Mouse (Mus musculus) kidney, embryonic 15.5 days (tissue): ENCODE measurements around the gene Nhlrc2. TPM values are rescaled to one million over a fixed set of nuclear protein-coding genes. Genes with fewer than 3 reads are reported as not detected.

Experiments used
- ATAC-seq: fragments of 200-750 bp; cut with Nextera tagmentation; replicated peaks from 2 replicates; pipeline ENCODE4 v1.8.0; 2017; ENCODE audit warnings: moderate TSS enrichment; ENCODE audit not compliant: low FRiP score
- H3K27ac ChIP-seq: fragments of 300-500 bp; sonication (generic); 2 replicates; pipeline ENCODE4 v1.5.1; 2015; ENCODE audit warnings: mild to moderate bottlenecking, inconsistent platforms
- H3K27me3 ChIP-seq: fragments of 300-500 bp; sonication (generic); 2 replicates; pipeline ENCODE4 v1.6.1; 2015; ENCODE audit warnings: inconsistent platforms
- H3K36me3 ChIP-seq: fragments of 300-500 bp; sonication (generic); 2 replicates; pipeline ENCODE4 v1.6.1; 2015; ENCODE audit warnings: inconsistent platforms
- H3K4me1 ChIP-seq: fragments of 300-500 bp; sonication (generic); 2 replicates; pipeline ENCODE4 v1.6.1; 2015; ENCODE audit warnings: inconsistent platforms
- H3K4me2 ChIP-seq: fragments of 300-500 bp; sonication (generic); 2 replicates; pipeline ENCODE4 v1.6.1; 2015; ENCODE audit warnings: moderate library complexity, mild to moderate bottlenecking, inconsistent platforms
- H3K4me3 ChIP-seq: fragments of 300-500 bp; sonication (generic); replicated peaks from 2 replicates; pipeline ENCODE4 v1.5.1; 2015; ENCODE audit warnings: mild to moderate bottlenecking, inconsistent platforms
- H3K9ac ChIP-seq: fragments of 300-500 bp; sonication (generic); 2 replicates; pipeline ENCODE4 v1.6.1; 2015; ENCODE audit warnings: mild to moderate bottlenecking, inconsistent platforms
- H3K9me3 ChIP-seq: fragments of 300-500 bp; sonication (generic); replicated peaks from 2 replicates; pipeline ENCODE4 v1.6.1; 2016; ENCODE audit warnings: inconsistent platforms
- WGBS: fragments of 180-500 bp; shearing (Covaris S2); methylation state at CpG from one replicate; pipeline ENCODE4 v1.1.7; 2015; ENCODE audit warnings: mixed read lengths; 5-methylcytosine and 5-hydroxymethylcytosine counted together
- polyA plus RNA-seq: library from polyadenylated mRNA; unstranded; fragments of >200 nt; fragmentation: Nextera tagmentation; extraction: Ambion mirVana; gene quantifications from 2 replicates; pipeline ENCODE4 v1.2.1, GENCODE M21; 2015

Gene Nhlrc2
- polyA plus RNA-seq, 1 experiment from 2014 or later: 15.2 TPM

DNA sequence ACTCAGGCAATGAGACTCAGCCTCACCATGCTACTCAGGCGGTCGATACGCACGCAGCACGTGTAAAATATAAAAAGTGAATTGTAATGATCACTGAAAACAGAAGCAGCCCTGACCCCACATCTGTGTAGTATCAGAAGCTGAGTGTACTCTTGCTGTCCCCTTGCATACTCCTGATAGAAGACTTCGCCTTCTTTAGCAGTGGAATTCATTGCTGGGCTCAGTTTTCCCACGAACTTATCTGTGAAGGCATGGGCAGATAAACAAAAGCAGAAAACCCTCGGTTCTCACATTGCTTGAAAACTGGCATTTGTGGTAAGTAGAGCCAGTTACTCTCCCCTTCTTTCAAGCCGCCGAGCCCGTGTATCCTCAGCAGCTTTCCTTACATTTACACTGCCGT, 4.7 kb upstream of the Nhlrc2 start:
- 94% methylated on average over 12 of the region's 12 CpGs for WGBS
- no peaks in the 10 kb centered on the region for H3K27me3 ChIP-seq
- peaks cover 54% of the 10 kb centered on the region for H3K36me3 ChIP-seq
- no peaks in the 10 kb centered on the region for H3K9me3 ChIP-seq
- H3K4me3 ChIP-seq: no peak overlapping the region
- no peak for ATAC-seq
- no peak overlapping the region for H3K27ac ChIP-seq
- no peak overlapping the region for H3K9ac ChIP-seq
- H3K4me2 ChIP-seq: no peak overlapping the region
- H3K4me1 ChIP-seq: peaks cover 10% of the 10 kb centered on the region

DNA sequence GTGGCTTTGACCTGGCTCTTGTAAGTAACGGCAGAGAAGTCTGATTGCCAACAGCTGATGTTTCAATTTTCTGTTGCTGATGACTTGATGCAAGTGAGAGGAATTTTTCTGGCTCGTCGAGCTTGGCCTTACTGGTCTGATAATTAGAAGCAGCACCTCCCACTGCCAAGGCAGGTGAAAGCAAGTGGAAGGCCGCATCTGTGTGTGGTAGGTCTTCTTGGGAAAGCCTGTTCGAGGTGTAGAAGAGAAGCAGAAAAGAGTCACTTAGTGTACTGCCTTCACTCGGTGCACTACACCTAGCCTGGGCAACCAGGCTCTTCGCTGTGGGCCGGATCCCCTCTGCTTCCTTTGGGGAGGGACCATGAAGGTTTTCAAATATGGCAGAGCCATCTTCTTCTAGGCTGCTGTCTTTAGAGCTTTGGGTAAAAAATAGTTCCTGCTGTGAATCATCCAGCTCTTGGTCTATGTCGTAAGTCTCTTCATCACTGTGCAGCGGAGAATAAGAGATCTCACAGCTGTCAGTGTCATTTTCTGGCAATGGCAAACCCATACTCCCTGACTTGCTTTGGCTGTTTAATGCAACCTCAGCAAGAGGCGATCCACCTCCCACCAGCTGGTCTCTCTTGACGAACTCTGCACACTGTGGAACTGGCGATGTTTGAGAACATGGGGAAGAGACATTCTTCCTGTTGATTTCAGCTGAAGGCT, 3.2 kb upstream of the Nhlrc2 start:
- Histone ChIP-seq H3K27me3 (no peaks in the 10 kb centered on the region), H3K4me3 (no peak overlapping the region), H3K4me2 (no peak overlapping the region), H3K4me1 (peaks cover 16% of the 10 kb centered on the region), H3K9ac (no peak overlapping the region), H3K9me3 (no peaks in the 10 kb centered on the region), H3K27ac (peak overlapping the region; percentile 51; the same call in 1 of the 2 replicates), H3K36me3 (peaks cover 48% of the 10 kb centered on the region)
- 82% methylated on average over 13 of the region's 13 CpGs for WGBS
- ATAC-seq: no peak

DNA sequence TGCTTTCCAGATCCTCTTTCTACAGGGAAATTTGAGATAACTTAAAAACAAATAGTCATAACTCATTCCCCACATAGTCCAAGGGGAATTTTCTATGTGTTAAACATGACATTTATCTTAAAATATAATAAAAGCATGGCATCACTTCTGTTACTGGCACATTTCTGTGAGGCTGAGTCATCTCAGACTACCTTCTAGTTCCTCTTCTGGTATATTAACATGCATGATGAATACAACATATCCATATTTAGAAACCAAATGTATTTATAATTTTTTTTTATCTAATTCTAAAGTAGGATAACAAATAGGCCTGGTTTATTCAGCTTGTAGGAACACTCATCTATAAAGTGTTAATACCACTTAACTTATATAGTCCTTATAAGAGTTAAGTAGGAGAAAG, 2.0 kb upstream of the Nhlrc2 start:
- Histone ChIP-seq H3K4me1 (peaks cover 23% of the 10 kb centered on the region), H3K9ac (no peak overlapping the region), H3K4me2 (no peak overlapping the region), H3K27me3 (no peaks in the 10 kb centered on the region), H3K9me3 (no peaks in the 10 kb centered on the region), H3K27ac (no peak overlapping the region), H3K36me3 (peaks cover 39% of the 10 kb centered on the region), H3K4me3 (no peak overlapping the region)
- ATAC-seq: no peak

DNA sequence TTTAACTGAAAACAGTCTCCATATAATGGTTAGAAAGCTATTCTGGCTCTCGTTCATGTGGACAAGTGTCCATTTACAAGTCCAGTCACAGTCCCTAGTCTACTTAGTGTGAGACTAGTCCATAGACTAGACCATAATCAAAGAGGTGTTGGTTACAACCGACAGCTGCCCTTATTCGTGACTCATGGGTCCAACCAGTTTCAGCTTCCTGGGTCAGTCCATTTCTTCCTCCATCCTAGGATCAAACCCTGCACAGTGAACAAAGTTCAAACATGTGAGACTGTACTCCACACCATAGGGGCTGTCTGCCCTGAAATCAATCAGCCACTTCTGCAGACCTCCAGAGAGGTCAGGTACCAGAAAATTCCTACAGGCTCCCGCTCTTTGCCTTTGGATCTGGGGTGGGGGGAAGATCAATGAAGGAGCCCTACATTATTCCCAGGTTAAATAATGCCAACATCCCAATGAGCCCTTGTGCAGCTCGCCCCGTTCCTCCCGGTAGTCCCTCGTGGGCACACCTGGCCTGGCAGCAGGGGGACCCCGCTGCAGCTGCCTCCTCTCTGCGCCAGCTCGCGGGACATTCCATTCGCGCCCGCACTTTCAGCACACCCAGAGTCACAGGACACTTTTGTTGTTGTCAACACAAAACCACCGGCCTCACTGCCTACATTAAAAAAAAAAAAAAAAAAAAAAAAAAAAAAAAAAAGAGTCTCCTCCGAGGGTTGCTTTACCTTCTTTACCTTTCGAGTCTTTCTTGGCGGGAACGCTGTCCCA, 418 bp upstream of the Nhlrc2 start, which contains the start of gene Dclre1a:
Gene Dclre1a (minus strand): TSS at position 767 of the 774 bp plus-strand sequence.
- peak within 1 kb of the TSS; percentile 81 for H3K4me3 ChIP-seq
- 7% methylated on average over 20 of the region's 20 CpGs for WGBS
- no peaks in the 10 kb centered on the region for H3K9me3 ChIP-seq
- no peaks in the 10 kb centered on the region for H3K27me3 ChIP-seq
- H3K36me3 ChIP-seq: peaks cover 36% of the 10 kb centered on the region
- peak; percentile 46 for ATAC-seq
- H3K27ac ChIP-seq: peak within 1 kb of the TSS; percentile 97
- peak within 1 kb of the TSS; percentile 90 for H3K9ac ChIP-seq
- peaks cover 23% of the 10 kb centered on the region for H3K4me1 ChIP-seq
- peak within 1 kb of the TSS; percentile 86 for H3K4me2 ChIP-seq

DNA sequence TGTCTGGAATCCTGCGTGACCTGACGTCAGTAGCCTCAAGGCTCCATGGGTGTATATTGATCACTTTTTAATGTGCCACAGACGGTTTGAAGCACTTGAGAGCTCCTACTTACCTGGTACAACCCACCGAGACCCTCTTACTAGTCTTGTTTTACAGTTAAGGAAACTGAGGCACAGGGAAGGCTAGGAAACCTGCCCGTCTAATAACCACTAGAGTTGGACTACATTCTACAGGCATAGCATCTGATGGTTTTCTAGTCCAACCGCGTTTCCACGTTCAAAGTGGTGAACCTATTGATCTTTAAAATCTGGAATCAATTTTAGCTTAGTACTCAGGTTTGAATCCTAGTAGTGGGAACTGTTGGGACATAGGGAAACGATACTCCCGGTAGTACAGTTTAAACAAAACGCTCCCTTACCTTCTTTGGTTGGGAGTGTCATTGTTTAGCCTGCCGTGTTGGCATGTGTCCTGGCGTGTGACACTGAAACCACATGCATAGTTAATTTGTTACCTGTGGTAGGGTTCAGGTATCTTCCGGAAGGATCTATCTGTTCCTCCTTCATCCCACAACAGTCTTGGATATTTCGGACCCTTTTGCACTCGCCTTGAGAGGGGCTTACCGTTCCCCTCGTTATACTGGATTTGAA, 1.1 kb downstream of the Nhlrc2 start:
- Histone ChIP-seq H3K4me2 (peak overlapping the region; percentile 86), H3K4me1 (peaks cover 23% of the 10 kb centered on the region), H3K27me3 (no peaks in the 10 kb centered on the region), H3K9me3 (no peaks in the 10 kb centered on the region), H3K27ac (peak overlapping the region; percentile 97), H3K36me3 (peaks cover 37% of the 10 kb centered on the region), H3K9ac (peak overlapping the region; percentile 90), H3K4me3 (peak overlapping the region; percentile 81)
- no peak for ATAC-seq
- WGBS: 23% methylated on average over 18 of the region's 18 CpGs

DNA sequence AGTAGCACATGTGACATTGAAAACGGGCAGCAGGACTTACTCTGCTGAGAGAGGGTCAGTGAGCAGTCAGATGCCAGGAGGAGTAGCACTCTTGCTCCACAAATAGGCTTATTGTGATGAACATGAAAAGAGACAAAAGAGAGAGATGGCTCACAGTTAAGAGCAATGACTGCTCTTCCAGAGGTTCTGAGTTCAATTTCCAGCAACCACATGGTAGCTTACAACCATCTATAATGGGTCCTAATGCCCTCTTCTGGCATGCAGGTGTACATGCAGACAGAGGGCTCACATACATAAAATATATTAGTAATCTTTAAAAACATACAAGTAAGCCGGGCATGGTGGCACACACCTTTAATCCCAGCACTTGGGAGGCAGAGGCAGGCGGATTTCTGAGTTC, 5.1 kb downstream of the Nhlrc2 start:
- 95% methylated on average over 3 of the region's 3 CpGs for WGBS
- Histone ChIP-seq H3K27me3 (no peaks in the 10 kb centered on the region), H3K36me3 (peaks cover 53% of the 10 kb centered on the region), H3K9ac (no peak overlapping the region), H3K4me3 (no peak overlapping the region), H3K4me2 (no peak overlapping the region), H3K27ac (no peak overlapping the region), H3K9me3 (no peaks in the 10 kb centered on the region), H3K4me1 (peaks cover 16% of the 10 kb centered on the region)
- no peak for ATAC-seq

DNA sequence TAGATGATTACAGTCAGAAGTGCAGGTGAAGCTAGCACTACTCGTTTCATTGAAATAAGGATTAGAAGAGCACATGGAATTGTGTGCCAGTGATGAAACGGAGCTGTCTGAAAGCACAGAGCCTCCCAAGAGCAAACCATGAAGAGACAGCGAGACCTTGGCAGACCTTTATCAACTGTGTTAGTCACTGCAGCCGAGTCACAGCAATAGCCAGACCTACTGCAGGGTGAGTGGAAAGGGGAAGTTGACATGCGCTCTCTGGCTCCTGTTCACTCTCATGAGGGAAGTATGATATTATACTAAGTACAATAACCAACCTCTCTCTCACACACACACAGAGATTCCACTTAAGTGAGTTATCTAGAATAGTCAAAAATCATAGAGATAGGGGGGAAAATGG, 7.9 kb downstream of the Nhlrc2 start:
- H3K9ac ChIP-seq: no peak overlapping the region
- 88% methylated on average over 5 of the region's 5 CpGs for WGBS

DNA sequence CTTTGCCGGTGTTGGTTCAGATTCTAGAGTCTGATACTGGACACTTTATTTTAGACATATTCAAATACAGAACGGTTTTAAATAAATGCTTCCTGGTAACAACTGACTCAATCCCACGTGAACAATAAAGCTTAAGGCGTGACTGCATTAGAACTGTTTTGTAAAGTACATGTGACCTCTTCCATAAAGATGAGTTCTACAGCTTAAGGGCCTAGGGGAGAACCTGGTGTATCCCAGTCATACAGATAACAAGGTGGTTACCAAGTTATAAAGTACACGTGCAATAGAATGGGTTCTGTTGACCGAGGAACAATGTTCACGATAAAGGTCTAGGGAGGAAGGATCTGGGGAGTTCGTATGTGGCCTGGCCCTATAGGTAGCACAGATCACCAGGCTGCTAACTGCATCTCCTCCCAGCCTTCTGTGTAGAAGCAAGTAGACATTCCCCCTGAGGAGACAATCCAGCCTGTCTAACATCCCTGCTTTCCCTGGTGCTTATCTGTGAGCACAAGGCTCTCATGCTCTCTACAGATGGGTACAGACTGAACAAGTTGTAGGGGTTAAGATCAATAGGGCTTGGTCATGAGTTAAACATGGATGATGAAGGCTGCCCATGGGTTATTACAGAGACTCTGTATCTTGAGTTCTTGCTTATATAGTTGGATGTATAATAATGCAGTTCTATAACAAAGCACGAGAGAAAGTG, 14.5 kb downstream of the Nhlrc2 start:
- no peaks in the 10 kb centered on the region for H3K27me3 ChIP-seq
- H3K4me2 ChIP-seq: no peak overlapping the region
- no peak for ATAC-seq
- 91% methylated on average over 9 of the region's 9 CpGs for WGBS
- no peak overlapping the region for H3K4me3 ChIP-seq
- no peaks in the 10 kb centered on the region for H3K9me3 ChIP-seq
- peaks cover 34% of the 10 kb centered on the region for H3K36me3 ChIP-seq
- no peaks in the 10 kb centered on the region for H3K4me1 ChIP-seq
- H3K27ac ChIP-seq: no peak overlapping the region
- H3K9ac ChIP-seq: no peak overlapping the region

More for the DNA sequence above, 7.9 kb downstream of the Nhlrc2 start:
- H3K27me3 ChIP-seq: no peaks in the 10 kb centered on the region
- peaks cover 3% of the 10 kb centered on the region; the same call in 1 of the 2 replicates for H3K4me1 ChIP-seq
- H3K4me2 ChIP-seq: no peak overlapping the region
- no peak overlapping the region for H3K4me3 ChIP-seq
- no peak overlapping the region for H3K27ac ChIP-seq
- ATAC-seq: no peak
- H3K36me3 ChIP-seq: peaks cover 71% of the 10 kb centered on the region
- no peaks in the 10 kb centered on the region for H3K9me3 ChIP-seq

DNA sequence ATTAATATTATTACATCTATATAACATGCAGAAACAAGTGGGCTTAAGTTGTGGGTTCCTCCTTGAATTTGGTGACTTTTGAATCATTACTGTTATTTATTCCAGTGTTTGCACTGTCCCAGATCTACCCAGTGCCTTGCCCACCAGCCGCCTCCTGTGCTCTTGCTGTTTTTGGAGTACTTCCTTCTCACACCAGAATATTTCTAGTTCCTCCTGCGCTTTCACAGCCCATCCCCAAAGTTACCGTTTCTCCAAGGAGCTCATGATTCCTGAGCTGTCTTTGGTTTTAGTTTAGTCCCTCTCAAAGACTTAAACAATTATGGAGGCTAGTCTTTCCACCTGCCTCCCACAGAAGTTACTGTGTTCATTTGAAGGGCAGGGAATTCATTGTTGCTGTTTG, 15.4 kb downstream of the Nhlrc2 start:
- Histone ChIP-seq H3K4me1 (no peaks in the 10 kb centered on the region), H3K9me3 (no peaks in the 10 kb centered on the region), H3K4me3 (no peak overlapping the region), H3K27me3 (no peaks in the 10 kb centered on the region), H3K36me3 (peaks cover 26% of the 10 kb centered on the region), H3K27ac (no peak overlapping the region), H3K4me2 (no peak overlapping the region), H3K9ac (no peak overlapping the region)
- ATAC-seq: no peak
- 87% methylated on average over 3 of the region's 3 CpGs for WGBS

DNA sequence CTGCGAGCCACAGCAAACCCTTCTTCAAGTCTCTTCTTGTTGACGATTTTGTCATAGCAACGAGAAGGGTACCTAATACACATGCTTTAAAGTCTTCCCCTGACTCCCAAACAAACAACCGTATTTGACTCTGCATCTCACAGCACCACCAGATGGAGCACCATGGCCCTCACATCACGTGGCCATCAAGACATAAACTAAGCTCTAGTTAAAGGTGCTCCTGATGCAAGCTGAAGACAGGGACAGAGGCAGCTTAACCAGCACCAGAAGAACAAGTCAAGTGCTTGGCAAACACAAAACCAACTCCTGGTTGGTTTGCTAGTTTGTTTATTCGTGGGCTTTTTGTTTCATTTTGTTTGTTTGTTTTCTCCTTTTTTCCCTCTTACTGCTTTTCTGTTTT, 17.3 kb downstream of the Nhlrc2 start:
- H3K36me3 ChIP-seq: peaks cover 15% of the 10 kb centered on the region
- no peaks in the 10 kb centered on the region for H3K27me3 ChIP-seq
- 69% methylated on average over 6 of the region's 6 CpGs for WGBS
- ATAC-seq: no peak
- no peaks in the 10 kb centered on the region for H3K9me3 ChIP-seq
- no peak overlapping the region for H3K4me2 ChIP-seq
- H3K27ac ChIP-seq: no peak overlapping the region
- no peak overlapping the region for H3K9ac ChIP-seq
- H3K4me3 ChIP-seq: no peak overlapping the region
- no peaks in the 10 kb centered on the region for H3K4me1 ChIP-seq

DNA sequence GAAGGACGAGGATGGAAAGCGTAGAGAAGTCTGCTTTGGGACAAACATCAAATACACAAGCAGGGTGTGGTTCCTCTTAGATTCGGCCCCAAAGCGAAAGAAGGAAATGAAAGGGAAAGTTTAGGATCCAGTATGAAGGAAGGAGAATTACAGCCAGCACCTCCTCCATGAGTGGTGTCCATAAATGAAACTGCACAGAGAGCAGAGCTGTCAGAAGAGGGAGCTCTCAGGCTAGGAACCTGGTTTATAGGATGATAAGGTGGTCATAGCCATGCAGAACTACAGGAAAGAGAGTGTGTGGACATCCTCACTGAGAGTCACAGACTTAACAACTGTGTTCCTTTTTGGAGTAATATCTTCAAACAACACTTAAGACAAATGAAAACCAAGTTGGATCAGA, 18.0 kb downstream of the Nhlrc2 start:
- no peak for ATAC-seq
- Histone ChIP-seq H3K9ac (no peak overlapping the region), H3K4me2 (no peak overlapping the region), H3K4me1 (no peaks in the 10 kb centered on the region), H3K27ac (no peak overlapping the region), H3K4me3 (no peak overlapping the region), H3K36me3 (peaks cover 22% of the 10 kb centered on the region), H3K9me3 (no peaks in the 10 kb centered on the region), H3K27me3 (no peaks in the 10 kb centered on the region)
- 82% methylated on average over 4 of the region's 4 CpGs for WGBS

DNA sequence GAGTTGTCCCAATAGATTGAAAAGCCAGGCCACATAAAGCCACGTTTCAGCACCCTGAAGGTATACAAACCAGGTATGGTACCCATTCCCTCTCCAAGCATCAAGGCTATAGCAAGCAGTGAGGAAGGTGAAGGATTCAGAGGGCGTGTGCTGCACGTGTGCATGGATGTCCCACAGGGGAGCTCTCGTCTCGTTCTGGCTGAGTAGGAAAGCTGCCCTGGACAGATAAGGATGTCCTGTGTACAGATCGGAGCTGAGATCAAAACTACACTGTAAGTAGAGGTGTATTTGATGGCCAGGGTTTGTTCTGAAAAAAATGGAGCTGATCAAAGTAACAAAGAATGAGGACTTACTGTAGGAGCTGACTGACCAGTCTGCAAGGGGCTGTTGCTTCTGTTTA, 18.9 kb downstream of the Nhlrc2 start:
- Histone ChIP-seq H3K4me2 (no peak overlapping the region), H3K4me1 (no peaks in the 10 kb centered on the region), H3K36me3 (peaks cover 29% of the 10 kb centered on the region), H3K9ac (no peak overlapping the region), H3K27ac (no peak overlapping the region), H3K9me3 (no peaks in the 10 kb centered on the region), H3K4me3 (no peak overlapping the region), H3K27me3 (no peaks in the 10 kb centered on the region)
- WGBS: 86% methylated on average over 6 of the region's 6 CpGs
- ATAC-seq: no peak
